Mouse (Mus musculus) stomach, embryonic 16.5 days (tissue): ENCODE measurements at regions not wholly inside any gene's neighbourhood (a gene's known extent, or its start where the extent isn't known, plus 50 kb on each side); places are given as distances from the start of the nearest gene placed in this dataset.

Source experiments
- ATAC-seq: fragments of 200-750 bp; cut with Nextera tagmentation; 2 replicates; pipeline ENCODE4 v1.8.0; 2017; ENCODE audit warnings: moderate number of reproducible peaks, moderate TSS enrichment; ENCODE audit not compliant: insufficient read depth, low FRiP score
- H3K27ac ChIP-seq: fragments of 300-500 bp; sonication (generic); 2 replicates; pipeline ENCODE4 v1.5.1; 2014; ENCODE audit warnings: low read length
- H3K27me3 ChIP-seq: fragments of 300-500 bp; sonication (generic); 2 replicates; pipeline ENCODE4 v1.6.1; 2014; ENCODE audit warnings: low read length, control low read depth, mixed read lengths; ENCODE audit not compliant: control insufficient read depth, insufficient read depth
- H3K36me3 ChIP-seq: fragments of 300-500 bp; sonication (generic); 2 replicates; pipeline ENCODE4 v1.6.1; 2014; ENCODE audit warnings: low read length; ENCODE audit not compliant: control insufficient read depth, insufficient read depth
- H3K4me1 ChIP-seq: fragments of 300-500 bp; sonication (generic); 2 replicates; pipeline ENCODE4 v1.6.1; 2014; ENCODE audit warnings: low read length, control low read depth, mixed read lengths; ENCODE audit not compliant: control insufficient read depth, insufficient read depth
- H3K4me2 ChIP-seq: fragments of 300-500 bp; sonication (generic); 2 replicates; pipeline ENCODE4 v1.6.1; 2014; ENCODE audit warnings: low read depth, low read length, mixed read lengths
- H3K4me3 ChIP-seq: fragments of 300-500 bp; sonication (generic); replicated peaks from 2 replicates; pipeline ENCODE4 v1.5.1; 2014; ENCODE audit warnings: mild to moderate bottlenecking, low read length
- H3K9ac ChIP-seq: fragments of 300-500 bp; sonication (generic); 2 replicates; pipeline ENCODE4 v1.6.1; 2014; ENCODE audit warnings: low read length
- H3K9me3 ChIP-seq: fragments of 300-500 bp; sonication (generic); replicated peaks from 2 replicates; pipeline ENCODE4 v1.6.1; 2016; ENCODE audit warnings: low read length, control low read depth; ENCODE audit not compliant: control insufficient read depth
- WGBS: fragments of 180-500 bp; shearing (Covaris S2); extraction: QIAGEN DNeasy Blood & Tissue Kit; methylation state at CpG from one replicate; pipeline ENCODE4 v1.1.7; 2014; 5-methylcytosine and 5-hydroxymethylcytosine counted together

DNA sequence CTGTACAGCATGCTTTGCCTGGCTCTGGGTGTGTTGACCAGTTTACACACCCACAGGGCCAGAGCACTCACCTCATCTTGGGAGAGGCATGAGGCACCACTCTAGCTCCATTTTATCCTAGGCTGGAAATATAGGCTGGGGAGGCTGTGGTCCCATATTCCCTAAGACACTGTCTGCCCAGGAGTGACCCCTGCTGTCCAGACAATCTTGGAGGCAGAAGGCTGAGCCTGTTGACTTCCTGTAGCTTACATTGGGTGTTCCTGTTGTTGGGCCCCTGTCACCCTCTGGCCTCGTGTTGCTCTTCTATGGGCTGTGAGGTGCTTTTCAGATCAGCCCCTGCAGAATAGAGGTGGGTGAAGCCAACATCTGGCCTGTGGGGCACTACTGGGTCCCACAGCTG lies 112.3 kb downstream of the Pja1 start:
- no peak overlapping the region for H3K4me2 ChIP-seq
- peaks cover 18% of the 10 kb centered on the region for H3K27me3 ChIP-seq
- no peak overlapping the region for H3K4me3 ChIP-seq
- H3K36me3 ChIP-seq, result no peaks in the 10 kb centered on the region
- WGBS, result 41% methylated on average over 1 of the region's 1 CpGs
- no peak overlapping the region for H3K27ac ChIP-seq
- ATAC-seq, result peak; percentile 29; the same call in 1 of the 2 replicates
- H3K4me1 ChIP-seq, result 0 out of 2 replicates have a peak, but pooled peaks cover 3% of the 10 kb centered on the region
- no peaks in the 10 kb centered on the region for H3K9me3 ChIP-seq
- H3K9ac ChIP-seq, result no peak overlapping the region

DNA sequence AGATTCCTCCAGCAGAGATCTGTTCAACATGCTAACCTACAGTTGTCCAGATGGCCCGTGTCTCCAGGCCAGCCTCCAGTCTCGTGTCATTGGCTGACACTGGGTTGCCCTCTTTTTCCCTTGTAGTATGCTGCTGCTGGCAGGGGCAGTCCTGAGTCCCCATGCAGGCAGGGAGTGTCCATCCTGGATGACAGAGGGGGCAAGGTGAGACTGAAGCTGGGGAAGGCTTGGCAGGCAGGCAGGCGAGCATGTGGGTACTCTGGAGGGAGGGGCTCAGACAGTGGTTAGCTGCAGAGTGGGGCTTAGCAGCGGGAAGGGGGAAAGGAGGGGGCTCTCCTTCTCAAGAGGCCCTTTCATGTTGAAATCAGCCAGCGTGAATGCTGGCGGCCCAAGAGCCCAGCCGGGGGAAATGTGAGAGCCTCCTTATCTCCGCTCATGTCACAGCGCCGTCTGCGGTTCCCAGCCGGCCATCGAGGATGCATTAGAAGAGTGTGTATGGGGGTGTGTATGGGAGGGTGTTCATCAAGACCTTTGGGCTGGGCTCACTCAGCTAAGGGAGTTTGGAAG lies 112.9 kb downstream of the Pja1 start:
- H3K4me3 ChIP-seq, result no peak overlapping the region
- peaks cover 19% of the 10 kb centered on the region for H3K27me3 ChIP-seq
- no peak overlapping the region for H3K27ac ChIP-seq
- H3K36me3 ChIP-seq, result no peaks in the 10 kb centered on the region
- WGBS, result 32% methylated on average over 13 of the region's 13 CpGs
- no peaks in the 10 kb centered on the region for H3K9me3 ChIP-seq
- H3K4me1 ChIP-seq, result 0 out of 2 replicates have a peak, but pooled peaks cover 3% of the 10 kb centered on the region
- H3K4me2 ChIP-seq, result no peak overlapping the region
- ATAC-seq, result peak; percentile 56; the same call in 1 of the 2 replicates
- no peak overlapping the region for H3K9ac ChIP-seq

- no peak overlapping the region for H3K4me3 ChIP-seq
- WGBS, result 68% methylated on average over 5 of the region's 5 CpGs
- H3K4me2 ChIP-seq, result no peak overlapping the region
- no peak for ATAC-seq
- H3K27me3 ChIP-seq, result peaks cover 17% of the 10 kb centered on the region; the same call in 1 of the 2 replicates
- H3K4me1 ChIP-seq, result 0 out of 2 replicates have a peak, but pooled peaks cover 3% of the 10 kb centered on the region
- H3K9me3 ChIP-seq, result no peaks in the 10 kb centered on the region
- H3K27ac ChIP-seq, result no peak overlapping the region
- H3K36me3 ChIP-seq, result no peaks in the 10 kb centered on the region
- H3K9ac ChIP-seq, result no peak overlapping the region
These were observed 115.9 kb downstream of the Pja1 start for GRCm38 (mm10) chrX:99355128-99355527.

- Histone ChIP-seq H3K4me3 (no peak overlapping the region), H3K27ac (no peak overlapping the region), H3K36me3 (no peaks in the 10 kb centered on the region), H3K9ac (no peak overlapping the region), H3K4me1 (no peaks in the 10 kb centered on the region), H3K27me3 (peaks cover 14% of the 10 kb centered on the region; the same call in 1 of the 2 replicates), H3K9me3 (no peaks in the 10 kb centered on the region), H3K4me2 (no peak overlapping the region)
- WGBS, result 58% methylated on average over 3 of the region's 3 CpGs
- no peak for ATAC-seq
These were observed 120.8 kb downstream of the Pja1 start for GRCm38 (mm10) chrX:99350233-99350632.

DNA sequence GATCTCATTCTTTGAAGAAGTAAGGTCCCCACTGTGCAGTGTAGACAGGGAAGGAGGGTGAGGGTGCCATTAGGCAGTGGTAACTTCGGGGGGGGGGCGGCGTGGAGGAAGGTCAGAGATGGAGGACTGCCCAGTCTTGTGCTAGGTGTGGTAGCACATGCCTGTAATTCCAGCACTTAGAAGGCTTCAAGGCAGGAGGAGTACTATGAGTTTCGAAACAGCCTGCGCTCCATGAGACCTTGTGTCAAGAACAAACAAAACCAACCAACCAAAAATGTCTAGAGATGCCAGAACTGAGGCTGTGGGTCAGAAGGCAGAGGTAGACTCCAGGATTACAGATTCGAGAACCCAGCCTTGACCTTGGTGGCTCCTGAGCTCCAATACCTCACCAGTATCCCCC lies 130.8 kb downstream of the Pja1 start:
- Histone ChIP-seq H3K36me3 (no peaks in the 10 kb centered on the region), H3K27ac (no peak overlapping the region; the same call in 1 of the 2 replicates), H3K4me2 (no peak overlapping the region), H3K27me3 (no peaks in the 10 kb centered on the region), H3K9me3 (no peaks in the 10 kb centered on the region), H3K4me1 (0 out of 2 replicates have a peak, but pooled peaks cover 5% of the 10 kb centered on the region), H3K4me3 (no peak overlapping the region), H3K9ac (no peak overlapping the region)
- no peak for ATAC-seq
- 86% methylated on average over 6 of the region's 6 CpGs for WGBS

DNA sequence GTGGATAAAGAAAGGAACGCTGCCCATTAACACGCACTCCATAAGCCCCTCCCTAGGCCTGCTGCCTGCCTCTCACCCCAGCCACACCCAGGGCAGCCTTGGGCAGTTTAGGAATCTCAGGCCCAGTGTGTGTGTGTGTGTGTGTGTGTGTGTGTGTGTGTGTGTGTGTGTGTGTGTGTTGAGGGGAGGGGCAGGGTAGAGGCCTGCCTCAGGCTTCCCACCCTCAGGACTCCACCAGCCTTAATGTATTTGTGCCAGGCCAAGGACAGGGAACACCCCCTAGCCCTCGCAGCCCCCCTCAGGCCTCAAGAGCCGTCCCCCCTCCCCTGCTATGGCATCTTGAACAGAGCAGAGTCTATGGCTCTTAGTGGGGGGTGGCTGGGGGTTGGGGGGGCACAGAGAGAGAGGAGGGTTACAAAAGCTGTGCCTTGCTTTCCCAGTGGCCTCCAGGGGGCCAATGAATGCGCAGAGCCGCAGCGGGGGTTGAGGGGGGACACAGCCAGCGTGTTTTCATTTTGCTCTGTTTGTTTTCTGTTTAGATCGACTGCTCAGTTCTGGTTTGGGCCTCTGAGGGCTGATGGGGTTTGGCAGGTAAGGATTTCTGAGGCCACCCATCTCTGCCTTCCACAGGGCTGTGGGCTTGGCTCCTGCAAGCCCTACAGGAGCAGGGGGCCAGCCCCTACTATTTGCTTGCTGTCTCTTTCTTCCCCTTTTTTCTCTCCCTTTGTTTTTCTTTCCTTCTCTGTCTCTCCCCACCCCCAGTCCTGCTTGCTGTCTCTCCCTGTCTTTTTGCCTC lies 131.8 kb downstream of the Pja1 start:
- no peaks in the 10 kb centered on the region for H3K36me3 ChIP-seq
- H3K27ac ChIP-seq, result peak overlapping the region; percentile 38; the same call in 1 of the 2 replicates
- H3K9ac ChIP-seq, result no peak overlapping the region
- H3K4me2 ChIP-seq, result no peak overlapping the region
- ATAC-seq, result peak; percentile 61; the same call in 1 of the 2 replicates
- 21% methylated on average over 9 of the region's 9 CpGs for WGBS
- H3K9me3 ChIP-seq, result no peaks in the 10 kb centered on the region
- 0 out of 2 replicates have a peak, but pooled peaks cover 5% of the 10 kb centered on the region for H3K4me1 ChIP-seq
- no peaks in the 10 kb centered on the region for H3K27me3 ChIP-seq
- H3K4me3 ChIP-seq, result no peak overlapping the region

- Histone ChIP-seq H3K9me3 (no peaks in the 10 kb centered on the region), H3K4me3 (no peak overlapping the region), H3K4me1 (0 out of 2 replicates have a peak, but pooled peaks cover 5% of the 10 kb centered on the region), H3K27ac (no peak overlapping the region), H3K4me2 (no peak overlapping the region), H3K9ac (no peak overlapping the region), H3K36me3 (no peaks in the 10 kb centered on the region), H3K27me3 (no peaks in the 10 kb centered on the region)
- no peak for ATAC-seq
- 56% methylated on average over 8 of the region's 8 CpGs for WGBS
These were observed 134.2 kb downstream of the Pja1 start for GRCm38 (mm10) chrX:99336616-99337553.

- 0 out of 2 replicates have a peak, but pooled peaks cover 5% of the 10 kb centered on the region for H3K4me1 ChIP-seq
- H3K4me2 ChIP-seq, result no peak overlapping the region
- no peaks in the 10 kb centered on the region for H3K36me3 ChIP-seq
- no peak overlapping the region for H3K4me3 ChIP-seq
- ATAC-seq, result no peak
- H3K27ac ChIP-seq, result no peak overlapping the region
- no peaks in the 10 kb centered on the region for H3K9me3 ChIP-seq
- no peaks in the 10 kb centered on the region for H3K27me3 ChIP-seq
- 44% methylated on average over 8 of the region's 8 CpGs for WGBS
- H3K9ac ChIP-seq, result no peak overlapping the region
These were observed 135.0 kb downstream of the Pja1 start for GRCm38 (mm10) chrX:99335886-99336589.
